Mouse (Mus musculus) neutrophil, adult 5-6 weeks (primary cell): ENCODE results near the gene Dscam. TPM values are rescaled to one million over a fixed set of nuclear protein-coding genes. Genes with fewer than 3 reads are reported as not detected.

ENCODE experiments used
- ATAC-seq: fragments of 151-379, 151-347 bp; 2 replicates; pipeline ENCODE4 v1.8.0; 2017; ENCODE audit warnings: mild to moderate bottlenecking, moderate TSS enrichment; ENCODE audit not compliant: insufficient number of reproducible peaks, poor library complexity, low FRiP score, severe bottlenecking; ENCODE audit errors: extremely low read depth
- total RNA-seq: library from RNA; stranded (forward); fragments of 200-1000 nt; gene quantifications from 2 replicates; pipeline ENCODE4 v1.2.3, GENCODE M21; 2017

Dscam gene
- total RNA-seq, 1 experiment from 2014 or later: 0.23 TPM

- ATAC-seq: no peak
Observed at GRCm38 (mm10) chr16:97035271-97035670, 135.3 kb downstream of the Dscam start.

- ATAC-seq: no peak
Observed at GRCm38 (mm10) chr16:97033540-97034058, 137.0 kb downstream of the Dscam start.

- no peak for ATAC-seq
Observed at GRCm38 (mm10) chr16:97027701-97028100, 142.9 kb downstream of the Dscam start.

- ATAC-seq: no peak
Observed at GRCm38 (mm10) chr16:97026803-97027202, 143.7 kb downstream of the Dscam start.

GRCm38 (mm10) chr16:97024406-97024805 lies 146.1 kb downstream of the Dscam start:
- no peak for ATAC-seq

GRCm38 (mm10) chr16:97021496-97021895 lies 149.1 kb downstream of the Dscam start:
- ATAC-seq: no peak

GRCm38 (mm10) chr16:97018304-97018703 lies 152.2 kb downstream of the Dscam start:
- no peak for ATAC-seq

GRCm38 (mm10) chr16:97017171-97017738 lies 153.3 kb downstream of the Dscam start:
- no peak for ATAC-seq

GRCm38 (mm10) chr16:97016244-97016850 lies 154.2 kb downstream of the Dscam start:
- ATAC-seq: no peak

GRCm38 (mm10) chr16:97014343-97014742 lies 156.2 kb downstream of the Dscam start:
- ATAC-seq: no peak

- ATAC-seq: no peak
Observed at GRCm38 (mm10) chr16:97009116-97010055, 161.2 kb downstream of the Dscam start.

- no peak for ATAC-seq
Observed at GRCm38 (mm10) chr16:97007892-97008527, 162.5 kb downstream of the Dscam start.

GRCm38 (mm10) chr16:97006854-97007182 lies 163.7 kb downstream of the Dscam start:
- no peak for ATAC-seq

- ATAC-seq: no peak
Observed at GRCm38 (mm10) chr16:97006041-97006853, 164.3 kb downstream of the Dscam start.

- no peak for ATAC-seq
Observed at GRCm38 (mm10) chr16:97003965-97004364, 166.6 kb downstream of the Dscam start.

GRCm38 (mm10) chr16:97002837-97003236 lies 167.7 kb downstream of the Dscam start:
- no peak for ATAC-seq

- no peak for ATAC-seq
Observed at GRCm38 (mm10) chr16:97002189-97002588, 168.4 kb downstream of the Dscam start.

GRCm38 (mm10) chr16:96996854-96997253 lies 173.7 kb downstream of the Dscam start:
- ATAC-seq: no peak

- no peak for ATAC-seq
Observed at GRCm38 (mm10) chr16:96995858-96996257, 174.7 kb downstream of the Dscam start.
